Mouse (Mus musculus): ENCODE data around the gene Mfng. TPM values are rescaled to one million over a fixed set of nuclear protein-coding genes. Genes with fewer than 3 reads are reported as not detected.

Mfng gene
- polyA plus RNA-seq, 1 experiment = 78.0 TPM

GRCm38 (mm10) chr15:78752991-78753390, 20.3 kb downstream of the Mfng start:
- Histone ChIP-seq H3K4me3 (replicated peaks; ENCODE audit: extremely low read depth, low read depth, low read length) (no peak overlapping the region), H3K4me1 (ENCODE audit: control insufficient read depth, insufficient read depth, low read length) (no peaks in the 10 kb centered on the region)
- no peak for DNase-seq

GRCm38 (mm10) chr15:78750608-78751350, 22.5 kb downstream of the Mfng start:
- H3K4me1 ChIP-seq (ENCODE audit: control insufficient read depth, insufficient read depth, low read length) = no peaks in the 10 kb centered on the region
- no peak overlapping the region for H3K4me3 ChIP-seq (replicated peaks; ENCODE audit: extremely low read depth, low read depth, low read length)
- 66% methylated on average over 6 of the region's 6 CpGs for WGBS
- no peak for TF ChIP-seq CTCF (IDR thresholded peaks at IDR 0.05; ENCODE audit: insufficient read depth, low read length)
- TF ChIP-seq POLR2A (IDR thresholded peaks at IDR 0.05; ENCODE audit: borderline replicate concordance, extremely low read depth, low read depth, low read length) = no peak
- DNase-seq = no peak

More at GRCm38 (mm10) chr15:78752991-78753390, 20.3 kb downstream of the Mfng start:
- TF ChIP-seq POLR2A (IDR thresholded peaks at IDR 0.05; ENCODE audit: borderline replicate concordance, extremely low read depth, low read depth, low read length) (no peak), CTCF (IDR thresholded peaks at IDR 0.05; ENCODE audit: insufficient read depth, low read length) (no peak)

GRCm38 (mm10) chr15:78749855-78750254, 23.4 kb downstream of the Mfng start:
- 59% methylated on average over 5 of the region's 5 CpGs for WGBS
- DNase-seq = no peak
- Histone ChIP-seq H3K4me1 (ENCODE audit: control insufficient read depth, insufficient read depth, low read length) (no peaks in the 10 kb centered on the region), H3K4me3 (replicated peaks; ENCODE audit: extremely low read depth, low read depth, low read length) (no peak overlapping the region)
- no peak for TF ChIP-seq CTCF (IDR thresholded peaks at IDR 0.05; ENCODE audit: insufficient read depth, low read length)
- no peak for TF ChIP-seq POLR2A (IDR thresholded peaks at IDR 0.05; ENCODE audit: borderline replicate concordance, extremely low read depth, low read depth, low read length)

DNA sequence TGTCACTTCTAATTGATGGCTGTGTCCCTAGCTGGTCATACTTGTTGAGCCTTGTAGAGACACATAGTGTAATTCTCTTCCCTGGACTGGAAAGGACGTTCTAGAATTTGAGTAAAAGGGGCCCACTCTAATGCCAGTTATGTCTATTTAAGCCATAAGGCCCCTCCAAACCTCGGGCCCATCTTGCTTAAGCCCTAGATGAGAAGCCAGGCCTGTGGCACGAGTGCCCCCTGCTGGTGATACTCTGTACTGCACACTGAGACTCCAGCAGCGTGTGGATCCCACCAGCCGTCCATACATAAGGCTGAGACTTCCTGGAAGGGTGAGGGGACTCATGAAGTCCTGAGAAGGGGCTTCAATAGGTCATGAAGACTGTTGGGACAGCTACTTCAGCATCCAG, 29.1 kb downstream of the Mfng start:
- peak; percentile 76 for DNase-seq
- 9% methylated on average over 5 of the region's 5 CpGs for WGBS
- H3K4me1 ChIP-seq (ENCODE audit: control insufficient read depth, insufficient read depth, low read length) = no peaks in the 10 kb centered on the region
- H3K4me3 ChIP-seq (replicated peaks; ENCODE audit: extremely low read depth, low read depth, low read length) = no peak overlapping the region
- TF ChIP-seq CTCF (IDR thresholded peaks at IDR 0.05; ENCODE audit: insufficient read depth, low read length) = peak; percentile 89
- no peak for TF ChIP-seq POLR2A (IDR thresholded peaks at IDR 0.05; ENCODE audit: borderline replicate concordance, extremely low read depth, low read depth, low read length)

- no peak for DNase-seq
- WGBS = 60% methylated on average over 10 of the region's 10 CpGs
- H3K4me1 ChIP-seq (ENCODE audit: control insufficient read depth, insufficient read depth, low read length) = no peaks in the 10 kb centered on the region
- no peak overlapping the region for H3K4me3 ChIP-seq (replicated peaks; ENCODE audit: extremely low read depth, low read depth, low read length)
- TF ChIP-seq CTCF (IDR thresholded peaks at IDR 0.05; ENCODE audit: insufficient read depth, low read length) (no peak), POLR2A (IDR thresholded peaks at IDR 0.05; ENCODE audit: borderline replicate concordance, extremely low read depth, low read depth, low read length) (no peak)
Measured at GRCm38 (mm10) chr15:78742831-78743230, 30.4 kb downstream of the Mfng start.

DNA sequence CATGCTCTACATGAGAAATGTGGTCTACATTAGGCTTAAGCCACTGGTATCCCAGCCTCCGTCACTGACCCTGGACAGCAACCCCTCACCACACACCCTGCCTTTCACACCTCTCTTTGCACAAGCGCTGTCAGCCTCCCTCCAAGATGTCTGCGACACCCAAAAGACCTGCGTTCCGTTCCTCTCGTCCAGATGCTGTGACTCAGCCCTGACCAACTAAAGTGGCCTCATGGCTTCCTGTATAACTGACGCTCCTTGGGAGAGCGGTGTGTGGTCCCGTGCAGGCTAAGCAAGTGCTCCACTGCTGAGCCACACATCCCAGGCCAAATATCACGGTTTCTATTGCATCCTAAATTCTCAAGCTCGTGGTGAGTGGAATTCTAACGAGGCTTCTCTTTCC, 32.6 kb downstream of the Mfng start:
- WGBS = 38% methylated on average over 12 of the region's 12 CpGs
- DNase-seq = no peak
- no peak overlapping the region for H3K4me3 ChIP-seq (replicated peaks; ENCODE audit: extremely low read depth, low read depth, low read length)
- TF ChIP-seq POLR2A (IDR thresholded peaks at IDR 0.05; ENCODE audit: borderline replicate concordance, extremely low read depth, low read depth, low read length) = no peak
- no peak for TF ChIP-seq CTCF (IDR thresholded peaks at IDR 0.05; ENCODE audit: insufficient read depth, low read length)
- no peaks in the 10 kb centered on the region for H3K4me1 ChIP-seq (ENCODE audit: control insufficient read depth, insufficient read depth, low read length)

DNA sequence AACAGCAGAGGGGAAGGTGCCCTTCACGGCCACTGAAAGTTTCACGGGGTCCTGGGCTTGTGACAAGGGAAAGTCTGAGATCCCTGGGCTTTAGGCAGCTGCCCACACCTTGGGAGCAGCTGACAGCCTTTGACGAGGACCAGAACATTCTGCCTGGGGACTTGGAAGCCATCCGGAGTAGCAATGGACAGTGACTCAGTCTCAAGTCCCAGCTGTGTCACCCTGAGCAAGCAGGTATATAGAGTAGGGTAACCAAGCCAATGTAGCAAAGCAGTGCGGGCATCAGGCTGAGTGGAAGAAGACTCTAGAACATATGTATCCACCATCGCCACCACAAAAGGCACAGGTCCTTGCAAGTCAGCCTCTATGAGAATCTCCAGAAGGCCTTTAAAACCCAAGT, 36.1 kb downstream of the Mfng start:
- TF ChIP-seq POLR2A (IDR thresholded peaks at IDR 0.05; ENCODE audit: borderline replicate concordance, extremely low read depth, low read depth, low read length) (no peak), CTCF (IDR thresholded peaks at IDR 0.05; ENCODE audit: insufficient read depth, low read length) (no peak)
- 59% methylated on average over 6 of the region's 6 CpGs for WGBS
- no peak for DNase-seq
- Histone ChIP-seq H3K4me1 (ENCODE audit: control insufficient read depth, insufficient read depth, low read length) (no peaks in the 10 kb centered on the region), H3K4me3 (replicated peaks; ENCODE audit: extremely low read depth, low read depth, low read length) (no peak overlapping the region)

DNA sequence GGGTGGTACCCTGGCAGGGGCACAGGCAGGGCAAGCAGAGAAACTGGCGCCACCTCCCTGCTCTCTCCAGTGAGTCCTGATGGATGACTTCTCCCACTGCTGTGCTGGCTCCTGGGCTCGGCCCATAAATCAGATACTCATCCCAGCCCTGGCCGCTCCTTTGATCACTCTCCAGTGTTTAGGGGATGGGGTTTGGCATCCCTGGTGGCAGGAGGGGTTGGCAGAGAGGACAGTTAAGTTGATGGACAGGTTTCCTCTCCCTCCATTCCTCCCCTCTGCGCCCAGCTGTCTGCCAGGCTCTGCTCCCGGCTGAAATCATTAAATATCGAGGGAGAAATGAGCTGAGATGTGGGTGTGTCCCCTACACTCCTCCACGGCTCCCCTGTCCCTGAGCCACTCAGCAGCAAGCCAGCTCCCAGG, 36.6 kb downstream of the Mfng start:
- TF ChIP-seq CTCF (IDR thresholded peaks at IDR 0.05; ENCODE audit: insufficient read depth, low read length) (no peak), POLR2A (IDR thresholded peaks at IDR 0.05; ENCODE audit: borderline replicate concordance, extremely low read depth, low read depth, low read length) (no peak)
- Histone ChIP-seq H3K4me1 (ENCODE audit: control insufficient read depth, insufficient read depth, low read length) (no peaks in the 10 kb centered on the region), H3K4me3 (replicated peaks; ENCODE audit: extremely low read depth, low read depth, low read length) (no peak overlapping the region)
- DNase-seq = no peak
- 26% methylated on average over 7 of the region's 7 CpGs for WGBS

GRCm38 (mm10) chr15:78736181-78736579, 37.1 kb downstream of the Mfng start:
- DNase-seq = no peak
- WGBS = 50% methylated on average over 3 of the region's 3 CpGs
- TF ChIP-seq POLR2A (IDR thresholded peaks at IDR 0.05; ENCODE audit: borderline replicate concordance, extremely low read depth, low read depth, low read length) (no peak), CTCF (IDR thresholded peaks at IDR 0.05; ENCODE audit: insufficient read depth, low read length) (no peak)
- Histone ChIP-seq H3K4me3 (replicated peaks; ENCODE audit: extremely low read depth, low read depth, low read length) (no peak overlapping the region), H3K4me1 (ENCODE audit: control insufficient read depth, insufficient read depth, low read length) (no peaks in the 10 kb centered on the region)

All from lung, adult 2 months (tissue).